Mouse (Mus musculus) bone marrow, adult 2 months (tissue): ENCODE data around the gene Tas1r1.

Experiments used
- CTCF ChIP-seq: fragments of 200-500 bp; IDR thresholded peaks from 2 replicates; pipeline ENCODE4 v1.5.1; 2011; ENCODE audit warnings: low read length, control low read depth; ENCODE audit not compliant: control insufficient read depth, insufficient read depth
- POLR2A ChIP-seq: fragments of 200-500 bp; IDR thresholded peaks from 2 replicates; pipeline ENCODE4 v1.6.1; 2011; ENCODE audit warnings: low read depth, mild to moderate bottlenecking, control low read depth, low read length, borderline replicate concordance; ENCODE audit not compliant: control insufficient read depth

DNA sequence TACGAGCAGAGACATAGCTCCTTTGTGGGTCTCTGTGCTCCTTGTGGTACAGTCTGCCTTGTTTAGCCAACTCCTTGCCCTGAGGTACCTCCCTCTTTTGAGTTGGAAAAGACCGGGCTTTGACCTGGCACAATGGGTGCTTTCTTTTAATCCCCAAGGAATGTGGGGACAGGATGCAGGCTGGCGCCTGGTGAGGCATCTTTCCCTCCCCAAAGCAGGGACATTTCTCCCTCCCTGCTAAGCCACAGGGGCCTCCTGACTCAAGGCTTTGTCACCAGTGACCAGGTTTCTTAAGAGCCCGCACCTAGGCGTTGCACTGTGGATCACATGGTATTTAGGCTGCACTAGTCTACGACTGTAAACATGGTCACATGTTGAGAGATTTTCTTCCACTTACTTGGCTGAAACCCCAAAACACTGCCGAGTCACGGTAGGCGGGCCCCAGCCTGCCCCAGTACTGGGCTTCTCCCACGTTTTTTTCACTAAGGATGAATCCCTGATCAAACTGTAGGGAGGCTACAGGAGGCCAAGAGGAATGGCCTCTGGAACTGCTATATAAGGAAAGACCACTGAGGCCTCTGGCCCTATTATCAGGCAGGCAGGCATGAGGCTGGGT lies 28.2 kb downstream of the Tas1r1 start:
- TF ChIP-seq POLR2A (no peak), CTCF (no peak)
